Mouse (Mus musculus) embryonic facial prominence, embryonic 10.5 days (tissue): Measurements from ENCODE around the gene Slc25a40. TPM values are rescaled to one million over a fixed set of nuclear protein-coding genes. Genes with fewer than 3 reads are reported as not detected.

Experiments
- DNase-seq: peaks from one replicate; pipeline ENCODE4 v3.0.0-alpha.2; 2017; ENCODE audit warnings: low spot score
- H3K27ac ChIP-seq: fragments of 300-500 bp; sonication (generic); replicated peaks from 2 replicates; pipeline ENCODE4 v1.5.1; 2016; ENCODE audit warnings: mild to moderate bottlenecking
- H3K27me3 ChIP-seq: fragments of 300-500 bp; sonication (generic); replicated peaks from 2 replicates; pipeline ENCODE4 v1.6.1; 2016; ENCODE audit warnings: low read depth, mild to moderate bottlenecking; ENCODE audit not compliant: poor library complexity, severe bottlenecking
- H3K36me3 ChIP-seq: fragments of 300-500 bp; sonication (generic); replicated peaks from 2 replicates; pipeline ENCODE4 v1.6.1; 2016; ENCODE audit warnings: mild to moderate bottlenecking, moderate library complexity
- H3K4me1 ChIP-seq: fragments of 300-500 bp; sonication (generic); 2 replicates; pipeline ENCODE4 v1.6.1; 2016
- H3K4me3 ChIP-seq: fragments of 300-500 bp; sonication (generic); 2 replicates; pipeline ENCODE4 v1.5.1; 2016; ENCODE audit warnings: mild to moderate bottlenecking, moderate library complexity
- H3K9me3 ChIP-seq: fragments of 300-500 bp; sonication (generic); 2 replicates; pipeline ENCODE4 v1.6.1; 2016; ENCODE audit warnings: mild to moderate bottlenecking
- WGBS: fragments of 180-500 bp; shearing (Covaris S2); methylation state at CpG from one replicate; pipeline ENCODE4 v1.1.7; 2016; 5-methylcytosine and 5-hydroxymethylcytosine counted together
- polyA plus RNA-seq: library from polyadenylated mRNA; unstranded; fragments of >200 nt; fragmentation: Nextera tagmentation; extraction: Ambion mirVana; gene quantifications from 2 replicates; pipeline ENCODE4 v1.2.1, GENCODE M21; 2016

Gene Slc25a40
- polyA plus RNA-seq, 1 experiment from 2014 or later = 9.5 TPM

DNA sequence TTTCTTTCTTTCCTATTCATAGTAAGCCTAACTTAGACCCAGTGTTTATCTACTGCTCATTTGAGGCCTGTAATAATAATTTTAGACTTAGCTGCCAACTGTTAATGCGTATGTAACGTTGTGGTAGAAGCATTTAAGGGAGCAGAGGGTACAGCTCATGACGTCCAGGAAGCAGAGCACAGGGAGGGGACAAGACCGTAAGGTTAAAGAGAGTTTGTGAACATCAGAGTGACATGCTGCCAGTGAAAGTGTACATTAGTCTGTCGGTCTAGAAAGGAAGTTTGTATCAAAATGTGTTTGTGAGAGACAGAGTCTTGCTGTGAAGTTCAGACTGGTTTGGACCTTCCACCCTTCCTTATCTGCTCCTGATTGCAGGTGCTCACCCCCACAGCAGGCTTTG, 3.2 kb downstream of the Slc25a40 start:
- no peak overlapping the region for H3K27ac ChIP-seq
- H3K36me3 ChIP-seq = peaks cover 14% of the 10 kb centered on the region
- H3K4me3 ChIP-seq = no peak overlapping the region
- H3K4me1 ChIP-seq = peaks cover 15% of the 10 kb centered on the region
- no peaks in the 10 kb centered on the region for H3K9me3 ChIP-seq
- WGBS = 89% methylated on average over 5 of the region's 5 CpGs
- H3K27me3 ChIP-seq = no peaks in the 10 kb centered on the region
- no peak for DNase-seq

DNA sequence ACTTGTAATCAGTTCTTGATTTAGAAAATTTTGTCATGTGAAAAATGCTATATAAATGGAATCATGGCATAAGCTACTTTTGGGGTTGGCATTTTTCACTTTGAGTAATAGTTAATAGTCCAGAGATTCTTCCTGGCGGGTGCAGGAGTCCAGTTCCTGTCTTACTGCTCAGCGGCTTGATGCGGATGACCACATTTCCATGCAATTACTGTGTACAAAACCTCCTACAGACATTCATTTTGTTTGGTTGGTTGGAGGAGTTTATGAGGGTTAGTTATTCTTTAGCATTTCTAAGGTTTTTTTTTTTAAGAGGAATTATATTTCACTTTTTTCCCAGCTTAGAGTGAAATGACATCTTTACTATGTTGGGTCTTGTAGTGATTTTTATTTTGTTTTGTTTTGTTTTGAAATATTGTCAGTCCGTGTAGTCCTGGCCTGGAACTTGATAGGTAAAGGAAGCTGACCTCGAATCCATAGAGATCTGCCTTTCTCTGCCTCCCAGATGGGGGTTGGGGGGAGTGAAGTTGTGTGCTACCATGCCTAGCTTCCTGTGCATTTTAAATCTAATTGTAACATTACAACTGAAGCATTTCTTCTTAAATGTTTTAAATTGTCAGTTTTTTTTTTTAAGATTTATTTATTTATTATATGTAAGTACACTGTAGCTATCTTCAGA, 15.0 kb downstream of the Slc25a40 start:
- Histone ChIP-seq H3K4me1 (no peaks in the 10 kb centered on the region), H3K27ac (no peak overlapping the region), H3K36me3 (peaks cover 16% of the 10 kb centered on the region), H3K9me3 (no peaks in the 10 kb centered on the region), H3K4me3 (no peak overlapping the region), H3K27me3 (no peaks in the 10 kb centered on the region)
- 87% methylated on average over 5 of the region's 5 CpGs for WGBS
- DNase-seq = no peak

DNA sequence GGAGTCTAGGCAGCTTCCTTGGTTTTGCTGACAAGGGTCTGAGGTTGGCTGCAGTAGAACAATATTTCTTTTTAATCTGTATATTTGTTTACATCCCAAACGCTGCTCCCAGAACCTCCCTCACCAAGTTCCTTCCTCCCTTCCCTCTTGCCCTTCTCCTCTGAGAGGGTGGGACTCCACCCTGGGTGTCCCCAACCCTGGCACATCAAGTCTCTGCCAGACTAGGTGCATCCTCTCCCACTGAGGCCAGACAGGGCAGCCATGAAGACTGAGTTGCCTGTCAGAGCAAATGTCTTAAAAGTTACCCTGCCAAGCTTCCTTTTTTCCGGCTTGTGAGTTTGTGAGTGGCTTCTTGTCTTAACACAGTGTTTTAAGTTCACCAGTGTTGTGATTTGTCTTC, 16.4 kb downstream of the Slc25a40 start:
- no peak for DNase-seq
- no peaks in the 10 kb centered on the region for H3K27me3 ChIP-seq
- H3K4me3 ChIP-seq = no peak overlapping the region
- no peak overlapping the region for H3K27ac ChIP-seq
- H3K4me1 ChIP-seq = no peaks in the 10 kb centered on the region
- peaks cover 12% of the 10 kb centered on the region for H3K36me3 ChIP-seq
- no peaks in the 10 kb centered on the region for H3K9me3 ChIP-seq
- WGBS = 76% methylated on average over 2 of the region's 2 CpGs

DNA sequence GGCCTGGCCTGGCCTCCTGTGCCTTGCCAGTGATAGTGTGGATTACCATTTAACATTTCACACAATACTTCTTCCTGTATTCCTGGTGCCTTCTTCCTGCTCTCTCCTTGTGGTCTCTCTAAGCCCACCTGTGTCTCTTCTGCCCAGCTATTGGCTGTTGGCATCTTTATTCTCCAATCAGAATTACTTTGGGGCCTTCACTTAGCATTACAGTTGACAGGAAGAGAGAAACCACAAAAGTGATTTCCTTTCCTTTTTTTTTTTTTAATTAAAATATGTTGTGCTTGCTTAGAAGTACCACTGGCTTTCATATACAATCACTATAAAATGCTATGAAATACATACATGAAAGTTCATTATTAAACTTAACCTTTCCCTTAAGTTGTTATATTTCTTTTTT, 32.9 kb downstream of the Slc25a40 start:
- no peaks in the 10 kb centered on the region for H3K4me1 ChIP-seq
- no peak for DNase-seq
- no peak overlapping the region for H3K27ac ChIP-seq
- no peak overlapping the region for H3K4me3 ChIP-seq
- H3K9me3 ChIP-seq = no peaks in the 10 kb centered on the region
- H3K36me3 ChIP-seq = peaks cover 37% of the 10 kb centered on the region
- no peaks in the 10 kb centered on the region for H3K27me3 ChIP-seq

DNA sequence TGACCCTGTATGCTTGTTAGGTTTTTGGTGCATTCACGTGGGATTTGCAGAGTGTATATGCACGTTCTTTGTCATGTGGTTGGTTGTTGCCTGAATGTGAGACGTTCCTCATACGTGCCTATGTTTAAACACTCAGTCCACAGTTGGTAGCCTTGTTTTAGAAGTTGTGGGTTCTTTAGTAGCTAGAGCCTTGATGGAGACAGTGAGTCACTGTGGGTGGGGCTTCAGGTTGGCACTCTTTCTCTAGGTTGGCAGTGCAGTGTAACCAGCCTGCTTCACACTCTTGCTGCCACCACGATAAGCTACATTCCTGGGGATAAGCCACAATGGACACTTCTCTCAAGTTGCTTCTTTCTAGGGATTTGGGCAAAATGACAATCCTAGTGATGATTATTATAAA, 33.9 kb downstream of the Slc25a40 start:
- no peaks in the 10 kb centered on the region for H3K4me1 ChIP-seq
- no peak for DNase-seq
- no peak overlapping the region for H3K4me3 ChIP-seq
- no peaks in the 10 kb centered on the region for H3K9me3 ChIP-seq
- no peak overlapping the region for H3K27ac ChIP-seq
- no peaks in the 10 kb centered on the region for H3K27me3 ChIP-seq
- H3K36me3 ChIP-seq = peaks cover 36% of the 10 kb centered on the region
- WGBS = 89% methylated on average over 5 of the region's 5 CpGs

DNA sequence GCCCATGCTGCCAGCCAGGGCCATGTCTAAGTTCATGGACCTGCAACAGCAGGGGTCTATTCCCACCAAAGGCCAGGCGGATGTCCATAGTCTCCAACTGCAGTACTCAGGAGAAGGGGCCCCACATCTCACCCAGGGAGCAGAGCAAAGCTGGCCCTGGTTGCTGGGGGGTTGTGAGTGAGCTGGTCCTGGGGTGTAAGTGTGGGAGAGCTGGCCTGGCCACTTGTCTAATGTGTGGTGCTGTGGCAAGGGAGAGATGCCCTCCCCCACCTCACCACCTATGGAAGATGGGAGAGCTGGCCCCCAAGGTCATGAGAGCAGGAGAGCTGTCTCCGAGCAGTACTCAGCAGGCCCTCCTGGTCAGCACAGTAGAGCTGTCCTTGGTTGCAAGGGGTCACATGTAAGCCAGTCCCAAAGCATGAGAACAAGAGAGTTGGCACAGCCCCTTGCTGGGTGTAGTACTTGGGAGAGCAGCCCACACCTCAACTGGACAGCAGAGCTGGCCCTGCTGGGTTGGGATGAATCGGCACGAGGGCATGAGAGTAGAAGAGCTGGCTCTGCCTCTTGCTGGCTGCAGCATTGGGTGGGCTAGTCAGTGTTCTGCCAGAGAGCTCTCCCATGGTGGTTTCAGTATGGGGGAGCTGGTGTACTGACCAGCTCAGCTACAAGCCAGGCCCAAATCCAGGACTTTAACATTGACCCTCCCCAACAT, 65.5 kb downstream of the Slc25a40 start:
- no peak overlapping the region for H3K4me3 ChIP-seq
- no peaks in the 10 kb centered on the region for H3K27me3 ChIP-seq
- H3K9me3 ChIP-seq = no peaks in the 10 kb centered on the region
- H3K4me1 ChIP-seq = peaks cover 5% of the 10 kb centered on the region; the same call in 1 of the 2 replicates
- WGBS = 61% methylated on average over 4 of the region's 4 CpGs
- no peak for DNase-seq
- no peaks in the 10 kb centered on the region for H3K36me3 ChIP-seq
- H3K27ac ChIP-seq = peak overlapping the region; percentile 51; the same call in 1 of the 2 replicates

DNA sequence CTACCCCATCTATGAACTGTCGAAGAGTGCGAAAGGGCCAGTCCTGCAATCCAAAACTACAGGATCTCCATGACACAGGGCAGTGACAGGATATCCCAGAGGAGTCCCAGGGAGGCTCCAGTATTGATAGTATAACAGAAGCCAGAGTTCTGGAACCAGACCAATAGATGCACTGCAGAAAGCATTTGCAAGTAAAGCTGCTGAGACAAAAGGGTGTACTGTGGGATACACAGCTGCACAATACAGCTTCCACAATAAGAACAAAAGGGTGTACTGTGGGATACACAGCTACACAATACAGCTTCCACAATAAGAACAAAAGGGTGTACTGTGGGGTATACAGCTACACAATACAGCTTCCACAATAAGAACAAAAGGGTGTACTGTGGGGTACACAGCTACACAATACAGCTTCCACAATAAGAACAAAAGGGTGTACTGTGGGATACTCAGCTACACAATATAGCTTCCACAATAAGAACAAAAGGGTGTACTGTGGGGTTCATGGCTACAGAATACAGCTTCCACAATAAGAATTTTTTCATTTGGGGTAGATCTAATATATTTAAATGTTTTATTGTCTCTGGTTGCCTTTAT, 66.1 kb downstream of the Slc25a40 start:
- Histone ChIP-seq H3K27me3 (no peaks in the 10 kb centered on the region), H3K9me3 (no peaks in the 10 kb centered on the region), H3K4me3 (no peak overlapping the region), H3K36me3 (no peaks in the 10 kb centered on the region), H3K4me1 (peaks cover 5% of the 10 kb centered on the region; the same call in 1 of the 2 replicates), H3K27ac (0 out of 2 replicates have a peak overlapping the region, but pooled peaks have one; percentile 51)
- 65% methylated on average over 2 of the region's 2 CpGs for WGBS
- no peak for DNase-seq

DNA sequence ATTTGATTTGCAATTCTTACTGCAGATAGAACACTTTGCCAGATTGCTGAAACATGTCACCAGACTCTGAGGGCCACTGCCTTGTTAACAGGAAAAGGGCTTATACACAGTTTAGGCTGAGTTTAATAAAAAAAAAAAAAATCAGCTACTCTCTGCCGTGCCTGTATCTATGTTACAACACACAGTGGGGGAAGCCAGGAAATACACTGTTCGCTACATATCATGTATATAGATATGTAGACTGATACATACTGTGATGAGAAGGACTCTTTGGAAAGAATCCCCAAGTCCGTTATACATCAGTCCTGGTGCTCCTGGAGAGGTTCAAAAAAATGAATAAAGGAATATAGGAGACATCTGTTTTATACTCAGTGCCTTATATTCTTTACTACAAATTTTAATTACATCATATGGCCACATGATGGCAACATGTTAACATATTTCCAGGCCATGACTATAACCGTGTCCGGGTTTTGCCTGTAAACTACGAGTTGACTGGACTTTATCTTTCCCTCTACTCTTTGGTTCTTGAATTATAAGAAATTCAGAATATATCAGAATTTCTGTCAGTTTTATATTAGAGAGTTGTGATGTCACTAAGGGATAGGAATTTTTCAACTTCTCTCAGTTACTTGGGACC, 66.9 kb downstream of the Slc25a40 start:
- H3K9me3 ChIP-seq = no peaks in the 10 kb centered on the region
- H3K27me3 ChIP-seq = no peaks in the 10 kb centered on the region
- no peak overlapping the region for H3K4me3 ChIP-seq
- H3K36me3 ChIP-seq = no peaks in the 10 kb centered on the region
- H3K4me1 ChIP-seq = peaks cover 5% of the 10 kb centered on the region; the same call in 1 of the 2 replicates
- DNase-seq = no peak
- 59% methylated on average over 6 of the region's 6 CpGs for WGBS
- no peak overlapping the region for H3K27ac ChIP-seq

DNA sequence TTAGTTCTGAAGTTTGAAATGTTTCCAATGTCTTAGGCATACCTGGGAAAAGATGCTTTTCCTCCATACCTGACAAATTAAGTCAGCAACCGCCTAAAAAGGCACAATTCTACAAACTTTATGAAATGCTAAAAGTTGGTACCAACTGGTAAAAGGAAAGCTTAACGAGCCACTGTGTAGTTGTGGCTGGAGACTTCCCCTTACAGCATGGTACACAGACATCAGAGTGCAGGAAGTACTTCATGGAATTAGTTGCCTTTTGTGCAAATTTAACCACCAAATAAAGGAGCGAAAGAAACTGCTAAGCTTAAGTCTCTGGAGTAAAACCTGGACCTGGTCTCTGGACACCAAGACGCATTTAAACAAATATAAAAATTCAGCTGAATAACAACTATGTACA, 69.1 kb downstream of the Slc25a40 start:
- Histone ChIP-seq H3K27ac (no peak overlapping the region), H3K36me3 (no peaks in the 10 kb centered on the region), H3K4me1 (peaks cover 5% of the 10 kb centered on the region; the same call in 1 of the 2 replicates), H3K4me3 (no peak overlapping the region), H3K27me3 (no peaks in the 10 kb centered on the region), H3K9me3 (no peaks in the 10 kb centered on the region)
- DNase-seq = no peak
- 79% methylated on average over 4 of the region's 4 CpGs for WGBS

Other genes starting within 250 kb of the Slc25a40 start
- gene Adam22, start 54.7 kb upstream of the Slc25a40 start, polyA plus RNA-seq = 7.3 and 8.1 TPM in 2 replicates
- 60.8 and 65.3 TPM in 2 replicates for gene Dbf4, start 134 bp upstream of the Slc25a40 start, polyA plus RNA-seq
- 3.2 and 3.6 TPM in 2 replicates for gene Rundc3b, start 200.1 kb downstream of the Slc25a40 start, polyA plus RNA-seq
- gene Abcb1a, start 237.2 kb downstream of the Slc25a40 start, polyA plus RNA-seq = 0.18 and 0.20 TPM in 2 replicates